Mouse (Mus musculus) myocyte (in vitro differentiated cells): ENCODE measurements around the gene Dlgap1. TPM values are rescaled to one million over a fixed set of nuclear protein-coding genes. Genes with fewer than 3 reads are reported as not detected.
A peak's percentile ranks its signal among the peaks of the same experiment; 100 is the strongest.

Experiments used
- H3K27me3 ChIP-seq: one replicate; pipeline ENCODE4 v1.6.1; 2011; ENCODE audit not compliant: control insufficient read depth, insufficient read depth, insufficient read length
- H3K36me3 ChIP-seq: one replicate; pipeline ENCODE4 v1.6.1; 2011; ENCODE audit not compliant: control insufficient read depth, insufficient read depth
- H3K4me2 ChIP-seq: one replicate; pipeline ENCODE4 v1.6.1; 2011; ENCODE audit warnings: low read depth, control low read depth
- H3K4me3 ChIP-seq: one replicate; pipeline ENCODE4 v1.5.1; 2011; ENCODE audit warnings: mild to moderate bottlenecking, control low read depth, moderate library complexity
- H3K79me2 ChIP-seq: one replicate; pipeline ENCODE4 v1.6.1; 2011; ENCODE audit not compliant: control insufficient read depth, insufficient read depth
- H3ac ChIP-seq: one replicate; pipeline ENCODE4 v1.6.1; 2011; ENCODE audit not compliant: control insufficient read depth, insufficient read length
- CEBPB ChIP-seq: IDR thresholded peaks from 2 replicates; pipeline ENCODE4 v1.6.1; 2011; ENCODE audit warnings: mild to moderate bottlenecking, moderate library complexity; ENCODE audit not compliant: poor library complexity, insufficient read depth, severe bottlenecking
- E2F4 ChIP-seq: IDR thresholded peaks from one replicate; pipeline ENCODE4 v1.6.1; 2011; ENCODE audit warnings: mild to moderate bottlenecking, control low read depth, moderate library complexity; ENCODE audit not compliant: insufficient read depth
- MAX ChIP-seq: IDR thresholded peaks from one replicate; pipeline ENCODE4 v1.6.1; 2011; ENCODE audit warnings: low read depth, mild to moderate bottlenecking, control low read depth
- MYOD1 ChIP-seq, 3 experiments: IDR thresholded peaks; one replicate each; pipeline ENCODE4 v1.6.1; 2011; ENCODE audit warnings: control low read depth in 2 of 3, low read depth in 2 of 3, mild to moderate bottlenecking in 2 of 3, moderate library complexity in 1 of 3; ENCODE audit not compliant: insufficient read length in 2 of 3, control insufficient read depth in 1 of 3
- MYOG ChIP-seq, 3 experiments: IDR thresholded peaks; one replicate each; pipeline ENCODE4 v1.6.1; 2011; ENCODE audit warnings: control low read depth in 2 of 3, low read depth in 2 of 3, mild to moderate bottlenecking in 2 of 3; ENCODE audit not compliant: insufficient read length in 2 of 3, control insufficient read depth in 1 of 3, insufficient read depth in 1 of 3
- POLR2A ChIP-seq: IDR thresholded peaks from one replicate; pipeline ENCODE4 v1.6.1; 2011; ENCODE audit warnings: low read depth, mild to moderate bottlenecking, control low read depth, moderate library complexity; ENCODE audit not compliant: insufficient read length
- POLR2AphosphoS2 ChIP-seq: IDR thresholded peaks from one replicate; pipeline ENCODE4 v1.6.1; 2011; ENCODE audit warnings: low read depth, control low read depth; ENCODE audit not compliant: insufficient read length
- REST ChIP-seq: IDR thresholded peaks from one replicate; pipeline ENCODE4 v1.6.1; 2011; ENCODE audit warnings: mild to moderate bottlenecking, control low read depth, moderate library complexity; ENCODE audit not compliant: insufficient read depth, insufficient read length
- SRF ChIP-seq: IDR thresholded peaks from one replicate; pipeline ENCODE4 v1.6.1; 2011; ENCODE audit warnings: low read depth; ENCODE audit not compliant: control insufficient read depth, insufficient read length
- TCF12 ChIP-seq: IDR thresholded peaks from one replicate; pipeline ENCODE4 v1.6.1; 2011; ENCODE audit warnings: mild to moderate bottlenecking, control low read depth; ENCODE audit not compliant: poor library complexity, insufficient read depth, severe bottlenecking
- TCF3 ChIP-seq: IDR thresholded peaks from one replicate; pipeline ENCODE4 v1.6.1; 2011; ENCODE audit warnings: low read depth, control low read depth; ENCODE audit not compliant: insufficient read length
- USF1 ChIP-seq: IDR thresholded peaks from one replicate; pipeline ENCODE4 v1.6.1; 2011; ENCODE audit warnings: low read depth, mild to moderate bottlenecking, control low read depth, moderate library complexity
- polyA plus RNA-seq: library from polyadenylated mRNA; unstranded; fragments of >200 nt; fragmentation: generic; extraction: Trizol; gene quantifications from one replicate; pipeline ENCODE4 v1.2.1, GENCODE M21; 2012; ENCODE audit warnings: missing spikeins

Dlgap1 gene
- polyA plus RNA-seq, 1 experiment, result 0.31 TPM

GRCm38 (mm10) chr17:70622493-70622892 lies 653.6 kb downstream of the Dlgap1 start:
- no peaks in the 10 kb centered on the region for H3K79me2 ChIP-seq
- TF ChIP-seq TCF12 (no peak), REST (no peak), MAX (no peak), MYOG (IDR thresholded peaks at IDR 0.05; ENCODE audit: control insufficient read depth in 1 of 3, insufficient read depth in 1 of 3, insufficient read length in 2 of 3, low read depth in 2 of 3) (no peak), E2F4 (no peak), MYOD1 (IDR thresholded peaks at IDR 0.05; ENCODE audit: control insufficient read depth in 1 of 3, insufficient read length in 2 of 3, low read depth in 2 of 3) (no peak), CEBPB (no peak), TCF3 (no peak), SRF (no peak), USF1 (no peak), POLR2AphosphoS2 (no peak), POLR2A (no peak)
- no peaks in the 10 kb centered on the region for H3K36me3 ChIP-seq
- no peak overlapping the region for H3K4me3 ChIP-seq
- H3K4me2 ChIP-seq, result no peak overlapping the region
- H3ac ChIP-seq, result no peak overlapping the region
- H3K27me3 ChIP-seq, result peaks cover 24% of the 10 kb centered on the region

DNA sequence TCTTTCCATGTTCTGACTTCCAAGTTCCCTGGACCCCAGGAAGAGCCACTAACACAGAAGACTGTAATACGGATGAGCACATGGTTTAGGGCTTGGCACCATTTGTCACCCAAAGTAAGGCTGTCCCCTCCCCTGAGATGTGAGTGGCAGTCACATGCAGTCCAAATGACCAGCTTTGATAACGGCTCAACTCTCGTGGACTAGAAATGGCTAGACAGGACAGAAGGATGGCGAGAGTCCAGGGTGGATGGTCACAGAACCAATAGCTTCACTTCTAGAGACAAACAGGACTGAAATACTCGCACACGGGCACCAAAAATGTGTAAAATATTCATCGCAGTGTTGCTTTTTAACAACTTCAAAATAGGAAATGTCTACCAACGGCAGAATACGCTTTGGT lies 657.5 kb downstream of the Dlgap1 start:
- Histone ChIP-seq H3ac (no peak overlapping the region), H3K4me2 (no peak overlapping the region), H3K79me2 (no peaks in the 10 kb centered on the region), H3K4me3 (no peak overlapping the region), H3K36me3 (no peaks in the 10 kb centered on the region), H3K27me3 (peaks cover 24% of the 10 kb centered on the region)
- TF ChIP-seq TCF3, result no peak
- TF ChIP-seq CEBPB, result no peak
- no peak for TF ChIP-seq TCF12
- TF ChIP-seq REST, result no peak
- no peak for TF ChIP-seq MYOD1 (IDR thresholded peaks at IDR 0.05; ENCODE audit: control insufficient read depth in 1 of 3, insufficient read length in 2 of 3, low read depth in 2 of 3)
- TF ChIP-seq E2F4, result no peak
- no peak for TF ChIP-seq POLR2A
- no peak for TF ChIP-seq MYOG (IDR thresholded peaks at IDR 0.05; ENCODE audit: control insufficient read depth in 1 of 3, insufficient read depth in 1 of 3, insufficient read length in 2 of 3, low read depth in 2 of 3)
- no peak for TF ChIP-seq MAX
- no peak for TF ChIP-seq POLR2AphosphoS2
- no peak for TF ChIP-seq USF1
- TF ChIP-seq SRF, result no peak

DNA sequence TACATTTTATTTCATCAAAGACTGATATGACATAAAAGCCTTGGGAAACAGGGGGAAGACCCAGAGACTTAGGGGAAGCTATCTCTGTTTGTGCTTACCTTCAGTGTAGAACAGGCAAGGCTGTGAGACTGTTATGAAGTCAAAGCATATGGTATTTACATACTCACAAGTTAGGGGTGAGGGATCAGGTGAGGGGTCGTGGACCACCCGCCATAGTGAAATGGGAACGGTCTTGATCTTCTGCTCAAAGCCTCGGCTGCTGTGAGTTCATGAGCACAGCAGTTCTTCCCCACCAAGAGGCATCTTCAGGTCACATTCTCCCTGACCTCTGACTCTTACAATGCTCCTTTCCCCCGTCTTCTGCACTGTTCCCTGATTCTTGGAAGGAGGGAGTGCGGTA lies 658.1 kb downstream of the Dlgap1 start:
- no peak overlapping the region for H3ac ChIP-seq
- H3K36me3 ChIP-seq, result no peaks in the 10 kb centered on the region
- H3K4me2 ChIP-seq, result no peak overlapping the region
- TF ChIP-seq E2F4 (no peak), POLR2AphosphoS2 (no peak), TCF3 (no peak), REST (no peak), SRF (no peak), USF1 (no peak), POLR2A (no peak), CEBPB (no peak), MAX (no peak), MYOD1 (IDR thresholded peaks at IDR 0.05; ENCODE audit: control insufficient read depth in 1 of 3, insufficient read length in 2 of 3, low read depth in 2 of 3) (no peak), MYOG (IDR thresholded peaks at IDR 0.05; ENCODE audit: control insufficient read depth in 1 of 3, insufficient read depth in 1 of 3, insufficient read length in 2 of 3, low read depth in 2 of 3) (no peak), TCF12 (no peak)
- no peak overlapping the region for H3K4me3 ChIP-seq
- H3K79me2 ChIP-seq, result no peaks in the 10 kb centered on the region
- H3K27me3 ChIP-seq, result peaks cover 20% of the 10 kb centered on the region

- Histone ChIP-seq H3K4me2 (peak overlapping the region; percentile 27), H3K79me2 (no peaks in the 10 kb centered on the region), H3K4me3 (no peak overlapping the region), H3K27me3 (peaks cover 14% of the 10 kb centered on the region), H3K36me3 (no peaks in the 10 kb centered on the region), H3ac (no peak overlapping the region)
- TF ChIP-seq USF1, result no peak
- TF ChIP-seq TCF3, result peak; percentile 75
- TF ChIP-seq POLR2AphosphoS2, result no peak
- TF ChIP-seq POLR2A, result no peak
- TF ChIP-seq REST, result no peak
- peak; percentile 68 for TF ChIP-seq TCF12
- peak; percentile 15 to 87 (median 77) for TF ChIP-seq MYOG (IDR thresholded peaks at IDR 0.05; ENCODE audit: control insufficient read depth in 1 of 3, insufficient read depth in 1 of 3, insufficient read length in 2 of 3, low read depth in 2 of 3)
- no peak for TF ChIP-seq CEBPB
- TF ChIP-seq MYOD1 (IDR thresholded peaks at IDR 0.05; ENCODE audit: control insufficient read depth in 1 of 3, insufficient read length in 2 of 3, low read depth in 2 of 3), result peak; percentile 50 to 87 (median 84)
- no peak for TF ChIP-seq E2F4
- TF ChIP-seq SRF, result peak; percentile 90
- no peak for TF ChIP-seq MAX
These were observed 660.9 kb downstream of the Dlgap1 start for GRCm38 (mm10) chr17:70629653-70630378.
